Mouse (Mus musculus) gastrocnemius, adult 8-10 months (tissue): ENCODE data around the gene Tmem98. TPM values are rescaled to one million over a fixed set of nuclear protein-coding genes. Genes with fewer than 3 reads are reported as not detected.

Source experiments
- DNase-seq, 2 experiments: peaks; one replicate each; pipeline ENCODE4 v3.0.0; 2022; ENCODE audit warnings: low spot score in 2 of 2
- total RNA-seq, 4 experiments: library from RNA; stranded (reverse); gene quantifications; 2 replicates each; pipeline ENCODE4 v1.2.4; 2022

Tmem98 gene
- total RNA-seq, 4 experiments from 2014 or later, result 0.24 to 1.4 (median 0.77) TPM

DNA sequence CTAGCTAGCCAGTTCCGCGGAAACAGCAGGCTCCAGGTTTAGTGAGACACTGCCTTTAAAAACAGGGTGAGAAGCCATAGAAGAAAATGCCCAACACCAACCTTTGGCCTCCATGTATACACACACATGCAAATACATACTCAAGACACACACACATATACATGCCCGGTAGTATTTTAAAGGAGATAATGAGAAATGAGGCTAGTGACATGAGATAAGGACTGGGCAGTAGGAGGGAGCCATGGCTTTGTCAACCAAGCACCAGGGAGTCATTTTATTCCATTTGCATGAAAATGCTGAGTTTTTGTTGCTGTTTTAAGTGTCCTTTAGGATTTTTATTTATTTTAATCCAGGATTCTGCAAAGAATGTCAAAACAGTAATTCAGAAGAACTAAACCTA is 19.6 kb upstream of the Tmem98 start:
- no peak for DNase-seq

DNA sequence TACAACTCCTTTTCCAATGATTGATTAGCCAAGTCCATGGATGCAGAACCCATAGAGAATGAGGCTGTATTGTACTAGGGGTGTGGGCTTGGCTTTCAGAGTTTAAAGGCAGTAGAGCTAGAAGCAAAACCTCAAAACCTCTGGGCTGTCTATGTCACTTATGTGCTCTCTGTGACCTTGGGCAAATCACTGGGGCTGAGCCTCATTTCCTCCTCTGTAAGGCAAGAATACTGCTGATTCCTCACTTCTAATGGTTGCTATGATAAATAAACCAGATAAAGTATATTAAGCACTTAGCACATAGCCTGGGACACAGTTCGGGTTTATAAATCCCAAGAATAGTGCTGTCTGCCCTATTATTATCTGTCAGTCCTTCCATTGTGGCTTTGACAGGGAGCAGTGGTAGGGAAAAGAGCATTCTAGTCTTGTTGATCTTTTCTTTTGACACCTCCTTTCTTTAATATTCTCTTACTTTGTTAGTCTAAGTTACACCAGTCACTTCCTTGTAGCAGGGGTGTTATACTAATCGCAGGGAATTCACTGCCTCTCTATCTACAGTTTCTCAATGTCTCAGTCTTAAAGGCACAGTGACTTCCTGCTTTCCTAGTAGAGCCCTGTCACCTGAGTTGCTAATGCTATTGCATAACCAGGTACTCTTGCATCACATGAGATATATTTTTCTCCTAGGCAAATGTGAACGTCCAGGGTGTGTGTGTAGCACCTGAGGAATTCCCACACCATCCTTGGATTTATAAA is 18.1 kb upstream of the Tmem98 start:
- no peak for DNase-seq

DNA sequence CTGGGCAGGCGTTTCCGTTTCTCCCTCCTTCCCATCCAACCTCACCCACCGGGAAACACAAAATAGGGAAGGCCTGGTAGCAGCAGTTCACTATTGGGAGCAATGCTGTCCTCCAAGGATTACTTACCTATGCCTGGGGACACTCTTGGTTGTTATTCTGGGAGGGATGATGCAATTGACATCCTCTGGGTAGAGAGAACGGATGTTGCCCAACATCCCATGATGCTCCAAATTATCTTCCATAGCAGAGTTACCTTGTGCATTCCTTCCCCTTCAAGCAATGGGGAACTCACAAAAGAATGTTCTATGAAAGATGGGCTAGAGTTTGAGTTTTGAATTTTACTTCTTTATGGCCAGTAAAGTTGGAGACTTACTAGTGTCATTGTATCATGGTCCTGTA is 16.6 kb upstream of the Tmem98 start:
- DNase-seq, result no peak

DNA sequence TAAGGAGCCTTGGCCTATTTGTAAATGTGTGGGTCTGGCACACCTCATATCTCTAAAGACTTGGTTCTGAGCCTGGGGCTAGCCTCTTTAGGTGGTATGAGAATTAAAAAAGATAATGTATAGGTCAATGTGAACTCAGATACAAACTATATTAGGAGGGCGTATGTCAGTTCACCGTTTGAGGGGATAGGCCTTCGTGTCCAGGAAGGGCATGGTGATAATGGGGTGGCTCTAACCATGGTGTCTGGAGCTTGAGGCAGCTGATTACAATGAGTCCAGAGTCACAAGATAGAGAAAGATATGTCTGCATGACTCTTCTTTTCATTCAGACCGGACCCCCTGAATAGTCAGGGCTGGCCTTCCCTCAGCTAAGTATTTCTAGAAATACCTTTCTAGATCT is 15.7 kb upstream of the Tmem98 start:
- DNase-seq, result no peak

GRCm38 (mm10) chr11:80795431-80795830 is 14.5 kb upstream of the Tmem98 start:
- DNase-seq, result no peak

GRCm38 (mm10) chr11:80799979-80800378 is 10.0 kb upstream of the Tmem98 start:
- DNase-seq, result no peak

GRCm38 (mm10) chr11:80802706-80803105 is 7.3 kb upstream of the Tmem98 start:
- peak in 1 of 2 experiments; percentile 30 for DNase-seq

DNA sequence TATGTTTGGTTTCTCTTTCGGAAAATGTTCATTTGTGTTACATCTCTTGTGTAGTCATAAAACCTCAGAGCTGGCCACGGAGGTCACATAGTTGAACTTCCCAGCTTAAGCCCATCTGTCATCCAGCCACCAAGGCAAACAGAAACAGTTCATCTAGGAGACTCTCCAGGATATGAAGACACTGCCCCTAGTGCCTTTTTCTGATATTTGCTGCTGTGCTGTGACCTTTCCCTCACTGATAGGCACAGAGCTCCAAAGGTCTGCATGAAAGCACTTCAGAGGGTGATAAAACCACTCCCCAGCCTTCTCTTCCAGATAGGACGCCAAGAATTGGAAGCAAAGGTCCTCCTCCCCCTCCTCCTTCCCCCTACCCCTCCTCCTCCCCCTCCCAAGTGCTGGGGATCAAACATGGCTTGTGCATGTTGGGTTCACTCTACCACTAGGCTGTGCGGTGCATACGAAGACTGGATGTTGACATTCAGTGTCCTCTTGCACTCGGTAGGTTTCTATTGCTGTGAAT is 1.4 kb upstream of the Tmem98 start:
- DNase-seq, result no peak

DNA sequence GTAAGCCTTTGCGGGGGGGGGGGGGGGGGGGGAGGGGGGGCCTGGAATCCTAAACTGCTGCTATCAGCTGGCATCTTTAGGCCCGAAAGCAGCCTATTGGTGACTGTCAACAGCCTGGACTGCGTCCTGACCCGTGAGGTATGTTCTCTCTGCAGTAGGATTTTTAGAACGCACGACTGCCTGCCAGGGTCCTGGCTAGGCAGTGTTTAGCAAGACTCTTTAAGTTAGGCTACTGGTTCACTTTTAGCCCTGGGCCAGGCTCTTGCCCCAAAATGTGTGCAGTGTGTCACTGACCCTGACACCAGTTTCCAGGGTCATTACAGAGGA is 346 bp upstream of the Tmem98 start:
- no peak for DNase-seq

- no peak for DNase-seq
These were observed 1.2 kb downstream of the Tmem98 start for GRCm38 (mm10) chr11:80811156-80811555.

GRCm38 (mm10) chr11:80815354-80815753 is 5.4 kb downstream of the Tmem98 start:
- no peak for DNase-seq

DNA sequence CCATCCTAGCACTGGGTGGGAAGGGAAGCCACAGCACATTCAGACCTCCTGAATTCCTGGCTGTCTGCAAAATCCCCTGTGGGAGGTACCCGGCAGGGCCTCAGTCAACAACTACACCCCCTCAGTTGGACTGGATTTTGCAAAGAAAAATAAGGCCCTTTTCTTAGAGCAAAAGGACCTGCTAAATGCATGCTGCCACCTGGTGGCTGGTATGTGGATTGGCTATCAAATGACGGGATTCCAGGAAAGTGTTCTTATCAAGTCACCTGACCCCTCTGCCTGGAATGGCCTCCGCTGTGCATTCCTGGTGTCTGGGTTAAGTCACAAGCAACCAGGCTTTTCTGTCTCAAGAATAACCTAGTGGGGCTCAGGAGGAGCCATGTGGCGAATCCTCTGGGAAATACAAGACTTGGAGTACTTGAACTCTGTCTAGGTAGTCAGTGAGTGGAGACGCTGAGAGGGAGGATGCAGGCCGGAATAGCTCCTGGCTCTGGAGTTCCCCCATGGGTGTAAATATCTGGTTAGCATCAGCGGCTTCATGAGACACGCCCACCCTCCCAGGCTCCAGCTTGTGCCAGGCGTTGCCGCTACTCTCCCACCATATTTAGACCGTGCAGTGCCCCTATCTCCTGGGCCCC is 8.2 kb downstream of the Tmem98 start:
- peak; percentile 19 to 27 for DNase-seq

- no peak for DNase-seq
These were observed 10.1 kb downstream of the Tmem98 start for GRCm38 (mm10) chr11:80820085-80820484.

DNA sequence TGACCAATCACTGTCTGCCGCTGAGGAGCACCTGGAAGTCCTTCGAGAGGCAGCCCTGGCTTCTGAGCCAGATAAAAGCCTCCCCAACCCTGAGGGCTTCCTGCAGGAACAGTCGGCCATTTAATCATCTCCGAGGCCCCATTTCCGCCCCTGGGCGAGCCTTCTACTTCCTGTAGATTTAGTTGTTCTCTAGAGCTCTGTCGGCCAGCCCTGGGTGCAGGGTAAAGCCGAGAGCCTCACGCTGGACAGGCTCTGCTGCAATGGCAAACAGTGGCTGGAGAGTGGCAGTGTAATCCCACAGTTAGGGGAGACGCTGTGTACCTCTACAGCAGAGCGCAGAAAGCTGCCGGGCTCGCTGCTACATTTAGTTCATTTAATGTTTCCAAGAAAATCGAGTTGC is 11.3 kb downstream of the Tmem98 start:
- DNase-seq, result no peak

- no peak for DNase-seq
These were observed 11.8 kb downstream of the Tmem98 start for GRCm38 (mm10) chr11:80821794-80822193.

DNA sequence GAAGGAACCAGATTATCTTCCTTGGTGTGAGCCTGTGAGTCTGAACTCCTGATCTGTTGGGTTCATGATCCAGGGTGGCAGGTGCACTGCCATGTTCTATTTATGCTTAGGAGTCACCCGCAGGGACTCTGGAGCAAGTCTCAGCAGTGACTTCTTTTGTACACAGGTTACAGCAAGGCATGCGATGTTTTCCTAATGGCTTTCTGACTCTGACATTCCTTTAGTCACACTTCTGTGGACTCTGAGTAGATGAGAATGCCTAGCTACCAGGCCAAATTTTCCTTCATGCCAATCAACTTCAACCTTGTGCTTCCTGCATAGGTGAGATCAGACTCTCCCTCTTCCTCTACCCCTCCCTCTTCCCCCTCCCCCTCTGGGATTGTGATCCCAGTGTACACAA is 25.4 kb downstream of the Tmem98 start:
- DNase-seq, result no peak

DNA sequence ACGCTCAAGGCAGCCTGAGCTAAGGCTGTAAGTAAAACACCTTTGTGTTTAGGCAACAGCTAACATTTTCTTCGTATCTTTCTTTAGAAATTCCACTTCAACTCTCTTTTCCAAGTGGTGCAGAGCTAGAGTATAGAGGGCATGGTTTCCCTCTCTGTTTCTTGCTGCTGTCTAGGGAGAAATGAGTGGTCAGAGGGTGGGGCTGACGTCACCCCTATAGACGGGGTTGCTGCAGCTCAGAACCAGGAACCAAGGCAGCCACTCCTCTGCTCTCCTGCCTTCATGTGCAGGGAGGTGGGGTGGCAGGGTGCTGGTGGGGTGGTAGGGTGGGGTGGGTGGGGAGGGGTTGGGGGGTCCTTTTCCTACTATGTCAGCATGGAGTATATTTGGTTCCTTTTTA is 25.9 kb downstream of the Tmem98 start:
- DNase-seq, result no peak

- DNase-seq, result no peak
These were observed 28.7 kb downstream of the Tmem98 start for GRCm38 (mm10) chr11:80838724-80839123.

DNA sequence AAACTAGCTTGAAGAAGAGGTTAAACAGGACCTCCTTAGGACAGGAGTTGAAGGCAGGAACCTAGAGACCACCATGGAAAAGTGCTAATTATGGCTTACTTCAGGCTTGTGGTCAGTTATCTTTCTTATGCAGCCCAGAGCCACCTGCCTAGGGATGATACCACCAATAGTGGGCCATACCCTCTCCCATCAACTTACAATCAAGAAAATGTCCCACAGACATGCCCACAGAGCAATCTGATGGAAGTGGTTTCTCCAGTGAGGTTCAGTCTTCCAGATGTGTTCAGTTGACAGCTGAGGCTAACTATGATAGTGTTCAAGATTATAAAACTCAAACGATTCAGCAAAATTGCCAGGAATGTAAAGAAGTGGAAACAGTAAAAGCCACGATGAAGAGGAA is 33.5 kb downstream of the Tmem98 start:
- no peak for DNase-seq

GRCm38 (mm10) chr11:80845486-80845885 is 35.5 kb downstream of the Tmem98 start:
- no peak for DNase-seq

DNA sequence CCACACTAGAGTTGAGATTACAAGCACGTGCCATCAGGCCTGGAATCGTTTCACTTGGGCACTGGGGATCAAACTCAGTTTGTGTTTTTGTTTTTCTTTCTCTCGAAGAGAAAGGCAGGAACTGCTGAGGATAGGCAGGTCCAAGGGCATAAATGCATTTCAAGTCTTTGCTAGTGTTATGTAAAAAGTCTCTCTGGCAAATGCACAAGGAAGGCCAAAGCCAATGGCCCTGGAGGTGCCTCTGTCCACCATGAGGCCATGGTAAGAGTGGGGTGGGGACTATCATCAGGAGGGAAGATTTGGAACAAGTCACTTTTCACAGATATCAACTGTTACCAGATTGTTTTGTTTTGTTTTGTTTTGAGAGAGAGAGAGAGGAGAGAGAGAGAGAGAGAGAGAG is 36.1 kb downstream of the Tmem98 start:
- no peak for DNase-seq

- DNase-seq, result no peak
These were observed 38.2 kb downstream of the Tmem98 start for GRCm38 (mm10) chr11:80848131-80848530.

DNA sequence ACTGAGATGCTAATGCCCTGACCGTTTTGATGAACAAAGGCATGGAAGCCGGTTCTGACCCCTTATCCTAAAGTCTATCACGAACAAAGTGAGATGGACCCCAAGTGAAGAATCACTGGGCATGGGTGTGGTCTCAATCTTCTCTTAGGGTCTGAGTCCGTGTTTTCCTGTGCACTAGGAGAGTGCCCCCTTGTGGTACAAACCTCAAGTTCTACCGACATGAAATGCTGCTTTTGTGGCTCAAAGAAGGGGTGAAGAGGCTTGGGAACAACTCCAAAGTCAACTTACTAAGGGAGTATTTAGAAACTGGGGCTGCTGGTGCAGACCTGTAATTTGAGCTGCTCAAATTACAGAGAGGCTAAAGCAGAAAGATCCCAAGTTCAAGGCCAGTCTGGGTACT is 41.9 kb downstream of the Tmem98 start:
- DNase-seq, result no peak
